24 mouse cellular contexts compared by ENCODE assay signal in genomic region chr9:113488651-113489050, GRCm38 (mm10).
DNase-seq lines count a peak whose midpoint lies in the region; ATAC-seq lines count a peak whose summit lies in the region.
"Had no signal": no experiment of that assay in that cellular context is flagged by ENCODE, and none has a peak within 500 bp of the region (broad histone marks: within the 10 kb centered on the region; RNA-seq: fewer than 3 reads in every experiment).

No protein-coding gene starts in this region.

- no peak overlapping the region for H3K4me2 ChIP-seq in liver, embryonic 11.5 days
- H3K4me2 ChIP-seq: embryonic facial prominence, embryonic 15.5 days; heart, embryonic 12.5 days; hindbrain, embryonic 14.5 days; limb, embryonic 12.5 days; liver, embryonic 13.5 days; lung, embryonic 14.5 days; midbrain, embryonic 15.5 days had no signal

- no peaks in the 10 kb centered on the region for H3K36me3 ChIP-seq in liver, embryonic 11.5 days (ENCODE audit: control insufficient read depth, insufficient read depth, low read length)
- H3K36me3 ChIP-seq: embryonic facial prominence, embryonic 15.5 days; forebrain, embryonic 10.5 days; heart, embryonic 12.5 days; limb, embryonic 12.5 days; liver, embryonic 13.5 days; midbrain, embryonic 15.5 days had no signal

- no peak for ATAC-seq in activated CD4-positive, CD25-positive, alpha-beta regulatory T cell, adult 4 months
- no peak for ATAC-seq in liver, embryonic 11.5 days (replicated peaks; ENCODE audit: low FRiP score)
- ATAC-seq: midbrain, embryonic 15.5 days had no signal

- WGBS in liver, embryonic 11.5 days, result 75% methylated on average over 6 of the region's 6 CpGs

- no peak overlapping the region for H3K9ac ChIP-seq in liver, embryonic 11.5 days (ENCODE audit: low read depth, low read length)
- H3K9ac ChIP-seq: embryonic facial prominence, embryonic 15.5 days; heart, embryonic 12.5 days; hindbrain, embryonic 14.5 days; limb, embryonic 12.5 days; liver, embryonic 13.5 days; lung, embryonic 14.5 days; midbrain, embryonic 15.5 days had no signal

- intact Hi-C loops in left cerebral cortex, postnatal 25 days (cut with DNase I), result loop anchor here (1.0 to 10.0 kb wide), 8 partner anchors 17 to 1254 kb away; partner anchors contain the start of gene Arpp21
- intact Hi-C loops in heart, postnatal 10 days (cut with DNase I), result no loop called here

- H3K4me3 ChIP-seq in liver, embryonic 11.5 days (ENCODE audit: low read depth, low read length), result no peak overlapping the region
- H3K4me3 ChIP-seq: embryonic facial prominence, embryonic 15.5 days; forebrain, embryonic 10.5 days; heart, embryonic 12.5 days; limb, embryonic 12.5 days; liver, embryonic 13.5 days; midbrain, embryonic 15.5 days; myocyte had no signal

- DNase-seq in right cerebral cortex, adult 18-20 months, result peak; percentile 90
- no peak for DNase-seq in right cerebral cortex, postnatal 4 days
- DNase-seq in frontal cortex, postnatal 14 days (ENCODE audit: low spot score in 2 of 2), result peak; percentile 61 to 80
- DNase-seq in left cerebral cortex, postnatal 25 days (ENCODE audit: low spot score in 2 of 2), result peak; percentile 76 to 98
- DNase-seq in telencephalon, adult 2 months (ENCODE audit: low read depth, low spot score), result peak; percentile 97
- no peak for DNase-seq in liver, embryonic 11.5 days (ENCODE audit: low spot score)
- DNase-seq in heart, postnatal 10 days, result no peak
- DNase-seq: adrenal gland, adult 8-10 months; cerebellum, adult 11 months; cerebellum, postnatal 14 days; kidney, adult 8-10 months; kidney, postnatal 4 days; liver, embryonic 13.5 days; lung, embryonic 14.5 days; lung, postnatal 36 days; thymus, postnatal 36 days had no signal

- no peaks in the 10 kb centered on the region for H3K27me3 ChIP-seq in liver, embryonic 11.5 days (replicated peaks; ENCODE audit: control insufficient read depth, insufficient read depth, low read length)
- H3K27me3 ChIP-seq: embryonic facial prominence, embryonic 15.5 days; heart, embryonic 12.5 days; limb, embryonic 12.5 days; liver, embryonic 13.5 days; midbrain, embryonic 15.5 days had no signal

- no peak overlapping the region for H3K27ac ChIP-seq in liver, embryonic 11.5 days (ENCODE audit: low read depth, low read length)
- H3K27ac ChIP-seq: embryonic facial prominence, embryonic 15.5 days; forebrain, embryonic 10.5 days; hindbrain, embryonic 14.5 days; limb, embryonic 12.5 days; liver, embryonic 13.5 days; midbrain, embryonic 15.5 days had no signal

- H3K9me3 ChIP-seq in liver, embryonic 11.5 days (ENCODE audit: control insufficient read depth, low read length), result no peaks in the 10 kb centered on the region
- H3K9me3 ChIP-seq: embryonic facial prominence, embryonic 15.5 days; forebrain, embryonic 10.5 days; heart, embryonic 12.5 days; limb, embryonic 12.5 days; midbrain, embryonic 15.5 days had no signal

- H3K4me1 ChIP-seq in liver, embryonic 11.5 days (replicated peaks; ENCODE audit: control insufficient read depth, insufficient read depth, low read length), result no peaks in the 10 kb centered on the region
- H3K4me1 ChIP-seq: embryonic facial prominence, embryonic 15.5 days; heart, embryonic 12.5 days; limb, embryonic 12.5 days; liver, embryonic 13.5 days; midbrain, embryonic 15.5 days had no signal

Comparison
In these comparisons a context has a peak if more than half of its experiments do, and no peak if none do; other contexts are left out.
1. DNase-seq: peak in right cerebral cortex, adult 18-20 months (single experiment), frontal cortex, postnatal 14 days (2 of 2), left cerebral cortex, postnatal 25 days (2 of 2) and telencephalon, adult 2 months (single experiment); none in right cerebral cortex, postnatal 4 days (single experiment), liver, embryonic 11.5 days (single experiment) and heart, postnatal 10 days (0 of 2).